Mouse (Mus musculus) retina, postnatal 7 days (tissue): Measurements from ENCODE around the gene Actr2.
"Not testable (repeated sequence)": the region's sequence is repeated elsewhere in the genome, so short reads cannot be mapped to it uniquely, and the experiment has no call there.

Experiments used
- DNase-seq: peaks from one replicate; pipeline ENCODE4 v3.0.0-alpha.2; 2012; ENCODE audit warnings: low read depth, low spot score

Gene Actr2

DNA sequence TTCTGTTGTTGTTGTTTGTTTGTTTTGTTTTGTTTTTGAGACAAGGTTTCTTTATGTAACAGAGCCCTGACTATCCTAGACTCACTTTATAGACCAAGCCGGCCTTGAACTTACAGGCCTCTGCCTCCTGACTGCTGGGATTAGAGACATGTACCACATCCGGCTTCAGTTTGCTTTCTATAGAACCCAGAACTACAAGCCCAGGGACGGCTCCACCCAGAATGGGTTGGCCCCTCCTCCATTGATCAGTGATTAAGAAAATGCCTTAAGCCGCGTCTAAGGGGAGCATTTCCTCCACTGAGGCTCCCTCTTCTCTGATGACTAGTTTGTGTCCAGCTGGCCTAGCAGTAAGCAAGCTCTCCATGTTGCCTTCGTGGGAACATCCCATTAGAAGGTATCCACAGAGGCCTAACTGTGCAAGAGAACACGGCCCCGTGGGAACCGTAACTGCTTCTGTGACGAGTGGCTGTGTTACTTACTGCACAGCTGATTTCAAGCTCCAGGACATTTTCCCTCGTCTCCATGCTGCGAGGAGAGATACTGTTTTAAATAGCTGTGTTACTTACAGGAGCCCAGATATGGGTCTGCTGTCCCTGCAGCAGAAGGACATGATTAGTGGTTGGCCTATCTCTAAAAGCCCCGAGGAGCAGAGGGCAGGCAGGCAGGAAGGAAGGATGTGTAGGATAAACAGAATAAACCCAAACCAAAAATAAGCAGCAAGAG lies 59.7 kb downstream of the Actr2 start:
- no peak for DNase-seq

DNA sequence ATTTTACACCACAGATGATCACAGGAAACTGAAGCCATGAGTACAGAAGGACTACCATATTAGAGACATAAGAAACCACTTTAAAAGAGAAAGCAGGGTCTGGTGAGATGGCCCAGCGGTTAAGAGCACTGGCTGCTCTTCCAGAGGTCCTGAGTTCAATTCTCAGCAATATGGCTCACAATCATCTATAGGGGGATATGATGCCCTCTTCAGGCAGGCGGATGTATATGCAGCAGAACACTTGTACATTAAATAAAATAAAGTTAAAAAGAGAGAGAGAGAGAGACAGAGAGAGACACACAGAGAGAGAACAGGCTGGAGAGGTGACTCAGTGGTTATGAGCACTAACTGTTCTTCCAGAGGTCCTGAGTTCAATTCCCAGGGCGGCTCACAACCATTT lies 67.1 kb downstream of the Actr2 start:
- DNase-seq, result no peak

DNA sequence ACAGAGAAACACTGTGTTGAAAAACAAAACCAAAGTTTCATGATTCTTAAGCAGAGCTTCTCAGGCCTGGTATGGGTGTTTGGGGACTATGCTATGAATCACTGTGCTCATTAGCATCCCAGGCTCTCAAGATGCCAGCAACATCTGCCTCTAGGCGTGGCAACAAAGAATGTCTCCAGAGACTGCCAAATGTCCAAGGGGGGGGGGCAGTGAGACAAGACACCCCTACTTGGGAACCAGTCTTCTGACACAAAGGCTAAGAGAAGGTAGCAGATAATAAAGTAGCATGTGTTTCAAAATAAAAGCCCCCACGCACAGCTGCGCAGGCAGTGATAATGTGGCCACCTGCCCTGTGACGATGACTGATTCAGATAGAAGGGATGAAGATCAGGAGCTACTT lies 69.5 kb downstream of the Actr2 start:
- DNase-seq, result no peak

DNA sequence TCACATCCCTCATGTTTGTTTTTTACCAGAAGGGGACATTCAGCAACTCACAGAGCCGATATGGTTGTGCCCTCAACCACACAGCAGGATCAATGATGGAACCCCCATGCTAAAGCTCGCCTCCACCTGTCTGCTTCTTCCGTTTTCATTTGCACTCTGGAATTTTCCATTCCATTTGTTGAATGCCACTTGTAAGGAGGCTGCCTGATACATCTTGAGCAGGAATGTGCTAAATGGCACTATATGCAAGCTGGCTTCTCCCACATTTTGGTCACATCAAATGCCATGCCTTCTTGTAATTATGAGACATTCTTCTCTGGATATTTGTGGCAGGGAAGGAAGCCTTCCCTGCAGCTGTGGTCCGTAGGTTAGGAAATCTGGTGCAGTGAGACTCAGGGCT lies 70.6 kb downstream of the Actr2 start:
- DNase-seq, result no peak

DNA sequence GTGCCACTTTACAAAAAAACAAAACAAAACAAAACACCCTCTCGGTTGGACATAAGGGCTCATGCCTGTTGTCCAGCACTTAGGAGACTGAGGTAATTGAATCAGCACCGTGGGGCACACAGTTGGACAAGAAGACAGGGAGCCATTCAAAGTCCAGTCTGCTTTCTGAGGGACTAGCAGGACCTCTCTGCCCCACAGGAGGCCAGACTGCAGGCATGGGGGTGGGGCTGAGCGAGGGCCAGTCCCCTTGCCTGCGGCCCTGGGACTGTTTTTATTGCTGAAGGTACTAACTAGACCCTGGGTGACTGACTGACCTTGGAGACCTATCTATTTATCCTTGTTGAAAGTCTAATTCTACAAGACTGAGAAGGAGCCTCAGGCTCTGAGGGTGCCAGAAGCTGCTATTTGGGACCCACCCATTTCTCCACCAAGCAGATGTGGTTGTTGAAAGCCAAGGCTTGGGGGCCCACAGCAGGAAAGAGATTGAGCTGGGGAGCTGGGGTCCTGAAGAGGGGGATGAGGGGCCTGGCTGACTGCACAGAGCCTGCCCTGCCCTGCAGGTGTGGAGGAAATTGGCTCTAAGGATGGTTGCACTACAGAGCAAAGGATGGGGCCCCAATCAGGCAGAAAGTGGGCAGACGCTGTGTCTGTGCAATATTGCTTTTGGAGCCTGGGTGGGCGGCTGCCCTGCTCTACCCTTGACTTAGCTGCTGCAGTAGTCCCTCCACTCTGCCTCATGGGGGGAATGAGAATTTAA lies 71.4 kb downstream of the Actr2 start:
- no peak for DNase-seq

DNA sequence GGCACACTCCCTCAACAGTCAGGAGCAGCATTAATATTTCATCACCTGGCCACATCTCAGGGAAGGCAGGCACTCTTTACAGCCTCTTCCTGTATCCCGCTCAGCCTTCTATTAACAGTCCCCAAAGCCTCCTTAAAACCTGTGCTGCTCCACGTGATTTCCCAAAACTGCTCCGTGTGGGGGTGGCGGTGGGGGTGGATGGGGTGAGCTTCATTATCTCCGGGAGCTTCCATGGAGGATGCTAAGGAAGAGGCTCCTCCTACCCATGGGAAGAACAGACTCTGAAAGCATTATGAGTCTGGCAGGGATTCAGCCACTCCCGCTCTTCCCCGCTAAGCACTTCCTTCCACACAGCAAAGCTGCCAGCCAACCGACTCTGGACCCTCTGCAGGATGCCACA lies 74.0 kb downstream of the Actr2 start:
- DNase-seq, result no peak

DNA sequence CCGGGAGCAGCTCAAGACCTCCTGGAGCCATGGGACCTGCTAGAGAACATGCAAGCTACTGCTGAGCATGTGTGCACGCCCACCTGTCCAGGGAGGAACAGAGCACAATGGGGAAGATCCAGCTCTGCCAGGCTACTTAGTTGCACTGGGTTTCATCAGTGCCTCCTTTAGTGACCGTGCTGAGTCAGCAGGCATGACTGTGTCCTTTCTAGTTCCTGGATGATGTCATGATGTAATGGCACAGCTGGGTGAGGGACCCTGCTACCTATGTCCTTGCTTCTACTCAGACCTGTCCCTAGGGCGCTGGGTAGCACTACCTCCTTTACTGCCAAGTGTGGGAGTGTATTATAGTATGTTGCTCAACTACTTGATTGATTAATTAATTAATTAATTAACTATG lies 75.0 kb downstream of the Actr2 start:
- no peak for DNase-seq

DNA sequence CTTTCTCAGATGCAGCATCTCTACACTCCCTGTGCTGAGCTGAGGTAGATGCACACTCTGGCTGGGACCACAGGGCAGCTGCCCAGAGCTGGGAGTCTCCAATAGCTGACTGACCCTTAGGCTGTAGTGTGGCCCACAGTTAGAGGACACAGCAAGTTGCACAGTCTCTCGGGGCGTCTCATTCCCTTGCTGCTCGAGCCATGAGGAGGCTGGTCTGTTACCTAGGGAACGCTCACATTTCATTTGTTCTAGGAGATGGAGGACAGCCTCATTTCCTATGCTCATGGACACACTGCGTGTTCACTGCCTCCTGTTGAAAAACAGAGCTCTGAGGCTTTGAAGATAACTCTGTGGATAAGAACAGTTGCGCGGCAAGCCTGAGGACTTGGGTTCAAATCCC lies 76.7 kb downstream of the Actr2 start:
- no peak for DNase-seq

DNA sequence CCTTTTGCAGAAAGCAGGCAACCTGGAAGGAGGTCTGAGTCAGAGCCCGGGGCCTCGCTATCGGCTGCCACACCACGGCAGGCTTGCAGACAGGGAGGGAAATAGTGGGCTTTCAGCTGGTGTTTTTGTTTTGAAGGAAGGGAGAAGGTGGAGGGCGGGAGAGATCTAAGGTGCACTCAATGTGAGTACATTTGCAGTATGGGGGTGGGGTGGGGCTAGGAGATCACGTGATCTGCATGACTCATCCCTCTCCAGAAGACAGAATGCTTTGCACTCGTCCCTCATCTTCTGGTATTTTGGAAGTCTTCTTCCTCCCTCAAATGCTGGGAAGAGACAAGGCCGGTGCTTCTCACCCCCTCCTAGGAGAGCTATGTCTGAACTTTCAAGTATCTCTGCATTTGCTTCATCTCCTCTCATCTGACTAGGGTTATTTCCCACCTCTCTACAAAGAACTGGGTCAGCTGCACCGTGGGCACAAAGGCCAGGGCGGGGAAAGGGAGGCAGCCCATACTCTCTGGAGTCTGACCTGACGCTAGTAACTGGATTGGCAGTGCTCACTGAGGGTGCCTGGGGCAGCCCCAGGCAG lies 77.3 kb downstream of the Actr2 start:
- DNase-seq, result no peak

DNA sequence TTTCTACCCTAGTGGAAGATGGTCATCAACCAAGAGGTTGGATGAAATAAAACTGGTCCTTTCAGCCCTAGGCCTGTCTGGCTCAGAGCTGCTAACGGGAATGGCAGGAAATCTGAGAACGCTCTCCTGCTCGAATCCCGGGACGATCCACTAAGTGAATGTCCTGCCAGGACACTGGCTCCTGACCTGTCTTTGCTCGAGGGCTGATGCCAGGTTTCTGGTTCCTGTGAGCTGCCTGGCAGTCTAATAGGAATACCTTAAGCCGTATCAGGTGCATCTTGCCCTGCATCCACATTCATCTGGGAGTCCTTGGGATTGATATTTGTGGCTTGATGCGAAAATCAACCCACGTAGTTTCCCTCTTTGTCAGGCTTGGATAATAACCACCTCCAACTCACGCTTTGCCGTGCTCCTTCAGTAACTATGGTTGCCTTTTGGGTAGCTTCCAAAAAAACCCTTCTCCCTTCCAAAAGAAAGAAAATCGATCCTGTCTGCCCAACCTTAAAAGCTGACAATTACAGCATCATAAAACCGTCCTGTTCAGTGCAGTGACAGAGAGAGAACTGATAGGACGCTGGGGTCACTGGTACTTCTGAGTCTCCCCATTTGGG lies 78.3 kb downstream of the Actr2 start:
- no peak for DNase-seq

DNA sequence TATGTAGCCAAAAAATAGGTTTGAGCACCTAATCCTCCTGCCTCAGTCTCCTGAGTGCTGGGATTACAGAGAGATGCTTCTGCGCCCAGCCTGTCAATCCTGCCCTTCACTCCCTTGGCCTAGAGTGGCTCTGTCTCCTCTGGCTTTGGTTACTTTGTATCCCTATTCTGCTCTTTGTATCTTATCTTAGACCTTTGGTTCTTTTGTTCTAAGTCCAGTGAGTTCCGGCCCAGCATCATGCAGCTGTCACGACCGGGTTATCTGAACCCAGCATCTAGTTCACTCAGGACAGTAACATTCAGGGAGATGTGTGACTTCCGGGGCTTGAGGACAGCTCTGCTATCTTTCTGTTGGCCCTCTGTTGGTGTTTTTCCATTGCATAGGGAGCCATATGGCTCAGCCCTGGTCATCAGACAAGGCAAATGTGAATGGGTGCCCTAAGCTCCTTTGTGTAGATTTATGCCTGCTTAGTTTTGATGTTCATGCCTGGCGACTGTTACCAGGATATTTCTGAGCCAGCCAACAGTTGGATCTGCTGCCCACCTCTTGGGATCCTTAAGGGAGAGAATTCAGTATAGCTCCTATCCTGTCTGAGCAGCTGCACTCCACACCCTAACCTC lies 79.1 kb downstream of the Actr2 start:
- no peak for DNase-seq

DNA sequence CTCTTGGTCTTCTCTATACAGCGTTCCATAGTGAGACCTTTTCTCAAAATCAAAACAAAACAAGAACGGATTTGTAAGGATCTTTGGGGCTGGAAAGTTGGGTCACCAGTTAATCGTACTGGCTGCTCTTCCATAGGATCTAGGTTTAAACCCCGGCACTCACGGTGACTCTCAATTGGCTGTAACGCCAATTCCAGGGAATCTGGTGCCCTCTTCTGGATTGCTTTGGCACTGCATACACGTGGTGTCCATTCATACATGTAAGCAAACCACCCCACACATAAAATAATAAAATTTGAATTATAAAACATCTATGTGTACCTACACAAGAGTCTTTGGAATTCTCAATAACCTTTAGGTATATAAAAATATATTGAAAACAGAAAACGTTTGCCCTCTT lies 81.2 kb downstream of the Actr2 start:
- DNase-seq, result no peak

DNA sequence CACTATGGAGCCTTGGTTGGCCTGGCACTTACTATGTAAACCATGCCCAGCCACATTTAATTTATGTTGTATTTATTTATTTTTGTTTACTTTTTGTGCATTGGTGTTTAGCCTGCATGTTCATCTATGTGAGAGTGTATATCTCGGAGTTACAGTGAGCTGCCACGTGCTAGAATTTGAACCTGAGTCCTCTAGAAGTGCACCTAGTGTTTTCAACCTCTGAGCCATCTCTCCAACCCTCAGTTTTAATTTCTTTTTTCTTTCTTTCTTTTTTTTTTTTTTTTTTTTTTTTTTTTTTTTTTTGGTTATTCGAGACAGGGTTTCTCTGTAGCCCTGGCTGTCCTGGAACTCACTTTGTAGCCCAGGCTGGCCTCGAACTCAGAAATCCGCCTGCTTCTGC lies 81.7 kb downstream of the Actr2 start:
- not testable (repeated sequence) for DNase-seq

DNA sequence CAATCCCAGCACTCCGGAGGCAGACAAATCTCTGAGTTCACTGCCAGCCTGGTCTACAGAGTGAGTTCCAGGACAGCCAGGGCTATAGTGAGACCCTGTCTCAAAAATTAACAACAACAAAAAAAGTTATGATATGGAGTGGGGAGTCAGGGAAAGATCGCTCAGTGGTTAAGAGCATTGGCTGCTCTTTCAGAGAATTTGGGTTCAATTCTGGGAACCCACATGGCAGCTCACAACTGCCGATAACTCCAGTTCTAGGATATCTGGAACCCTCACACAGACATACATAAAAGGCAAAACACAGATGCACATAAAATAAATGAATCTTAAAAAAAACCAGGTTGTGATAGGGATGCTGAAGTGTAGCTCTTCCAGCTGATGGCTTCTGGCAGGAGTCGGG lies 83.7 kb downstream of the Actr2 start:
- no peak for DNase-seq

DNA sequence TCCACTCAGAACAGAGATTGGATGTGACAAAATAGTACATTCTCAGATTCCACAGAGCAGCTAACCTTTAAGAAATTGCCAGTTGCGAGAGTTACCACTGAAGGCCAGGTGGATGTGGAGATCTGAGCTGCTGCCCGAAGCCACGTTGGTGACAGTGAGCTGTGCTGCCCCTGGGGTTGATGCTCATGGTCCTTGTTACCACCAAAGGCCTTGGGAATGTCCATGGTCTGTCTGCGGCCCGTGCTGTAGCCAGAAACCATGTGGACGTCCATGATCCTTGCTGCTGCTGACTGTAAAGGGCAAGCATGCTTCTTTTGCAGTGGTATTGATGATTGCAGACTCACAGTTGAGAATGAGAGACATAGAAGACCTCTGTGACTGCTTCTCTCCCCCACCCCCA lies 84.3 kb downstream of the Actr2 start:
- DNase-seq, result no peak

DNA sequence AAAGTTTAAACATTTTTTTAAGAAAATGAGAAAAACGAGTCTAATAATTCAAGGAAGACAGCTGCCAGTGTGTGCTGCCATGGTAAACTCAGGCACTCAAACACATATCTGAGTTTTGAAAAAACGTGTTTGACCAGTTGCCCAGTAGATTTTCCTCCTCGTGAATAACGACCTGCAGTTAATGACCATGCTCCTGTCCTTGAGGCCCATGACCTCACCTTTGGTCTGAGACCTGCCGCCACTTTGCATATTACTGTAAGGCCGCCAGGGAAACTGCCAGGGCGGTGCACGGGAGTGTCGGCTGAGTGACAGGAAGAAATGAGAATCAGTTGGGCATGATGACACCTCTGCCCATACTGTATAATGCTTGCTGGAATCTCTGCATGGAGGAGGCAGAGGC lies 85.0 kb downstream of the Actr2 start:
- DNase-seq, result no peak

DNA sequence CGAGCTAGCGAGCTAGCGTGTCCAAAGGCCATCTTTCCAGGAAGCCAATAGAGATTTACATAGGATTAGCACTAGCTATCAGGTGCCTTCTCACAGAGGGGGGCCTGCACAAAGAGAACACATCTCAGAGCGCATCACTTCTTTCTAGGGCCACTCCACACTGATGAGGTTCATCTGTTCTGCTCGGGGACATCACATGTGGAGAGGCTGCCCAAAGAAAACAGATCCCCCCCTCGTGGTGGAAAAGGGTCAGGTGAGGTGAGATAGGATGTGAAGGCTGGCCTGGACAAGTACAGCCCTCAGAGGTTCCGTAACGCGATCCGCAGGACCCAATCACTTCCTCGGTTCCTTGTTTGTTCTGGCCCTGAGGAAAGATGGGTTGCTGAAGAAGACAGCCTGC lies 86.8 kb downstream of the Actr2 start:
- DNase-seq, result no peak

DNA sequence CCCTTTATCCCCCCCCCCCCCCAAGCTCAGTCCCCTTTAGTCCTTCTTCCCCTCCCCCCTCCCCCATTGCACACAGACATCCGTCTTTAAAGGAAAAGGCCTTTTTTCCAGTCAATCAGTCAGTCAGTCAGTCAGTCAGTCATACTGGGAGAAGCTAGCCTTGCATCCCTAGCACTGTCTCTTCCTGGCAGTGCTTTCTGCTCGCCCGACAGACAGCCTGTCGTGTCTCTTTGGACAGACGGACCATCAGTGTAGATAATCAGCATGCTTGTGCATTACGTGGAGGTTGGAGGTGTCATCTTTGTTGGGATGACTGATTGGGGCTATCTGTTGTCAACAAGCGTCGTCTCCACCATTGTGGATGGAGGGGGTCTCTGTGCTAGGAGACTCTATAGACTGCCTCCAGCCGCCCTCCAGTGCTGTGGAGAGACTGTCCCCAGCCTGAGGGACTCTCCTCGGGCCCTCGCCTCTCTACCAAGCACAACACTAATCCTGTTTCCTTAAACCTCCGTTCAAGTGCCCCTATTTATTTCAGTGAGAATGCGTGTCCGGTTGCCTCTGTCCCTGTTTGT lies 89.7 kb downstream of the Actr2 start:
- no peak for DNase-seq

DNA sequence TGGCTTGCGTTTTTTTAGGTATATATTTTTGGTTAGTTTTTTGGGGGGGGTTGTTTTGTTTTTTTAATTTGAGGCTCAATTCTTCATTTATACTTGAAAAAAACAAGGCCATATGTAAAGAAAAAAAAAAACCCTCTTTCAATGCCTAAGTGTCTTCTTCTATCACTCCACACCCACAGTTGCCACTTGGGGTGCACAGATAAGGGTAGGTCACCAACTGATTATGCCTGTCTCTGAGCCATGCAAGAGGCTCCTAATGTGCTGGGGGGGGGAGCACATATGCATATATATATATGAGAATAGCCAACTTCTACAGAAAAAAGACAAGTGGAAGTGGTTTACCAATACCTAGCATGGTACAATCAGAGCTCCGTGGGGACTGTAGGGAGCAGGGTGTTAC lies 90.3 kb downstream of the Actr2 start:
- DNase-seq, result no peak

DNA sequence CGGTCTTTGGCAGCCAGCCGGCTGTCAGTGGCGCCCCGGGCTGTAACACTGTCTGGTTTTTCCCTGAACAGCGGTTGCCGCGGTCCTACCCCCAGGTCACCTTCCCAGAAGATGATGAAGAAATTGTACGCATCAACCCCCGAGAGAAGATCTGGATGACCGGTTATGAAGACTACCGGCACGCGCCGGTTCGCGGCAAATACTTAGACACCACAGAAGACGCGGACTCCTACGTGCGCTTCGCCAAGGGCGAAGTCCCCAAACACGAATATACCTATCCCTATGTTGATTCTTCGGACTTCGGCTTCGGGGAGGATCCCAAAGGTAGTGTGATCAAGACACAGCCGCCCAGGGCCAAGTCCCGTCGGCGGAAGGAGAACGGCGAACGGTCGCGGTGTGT lies 92.0 kb downstream of the Actr2 start:
- no peak for DNase-seq

DNA sequence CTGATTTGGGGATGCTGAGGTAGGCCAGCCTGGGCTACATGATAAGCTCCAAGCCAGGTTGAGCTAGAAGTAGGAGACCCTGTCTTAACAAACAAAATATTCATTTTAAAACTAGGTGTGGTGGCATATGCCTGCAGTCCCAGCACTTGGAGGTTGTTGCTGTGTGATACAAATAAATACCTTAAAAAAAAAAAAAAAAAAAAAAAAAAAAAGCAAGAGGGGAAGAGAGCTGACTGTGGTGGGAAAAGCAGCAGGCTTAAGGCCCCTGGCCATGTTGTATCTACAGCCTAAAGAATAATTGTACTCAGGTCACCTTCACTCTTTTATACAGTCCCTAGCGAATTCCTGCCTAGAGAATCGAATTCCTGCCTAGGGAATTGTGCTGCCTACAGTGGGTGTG lies 93.8 kb downstream of the Actr2 start:
- DNase-seq, result no peak

DNA sequence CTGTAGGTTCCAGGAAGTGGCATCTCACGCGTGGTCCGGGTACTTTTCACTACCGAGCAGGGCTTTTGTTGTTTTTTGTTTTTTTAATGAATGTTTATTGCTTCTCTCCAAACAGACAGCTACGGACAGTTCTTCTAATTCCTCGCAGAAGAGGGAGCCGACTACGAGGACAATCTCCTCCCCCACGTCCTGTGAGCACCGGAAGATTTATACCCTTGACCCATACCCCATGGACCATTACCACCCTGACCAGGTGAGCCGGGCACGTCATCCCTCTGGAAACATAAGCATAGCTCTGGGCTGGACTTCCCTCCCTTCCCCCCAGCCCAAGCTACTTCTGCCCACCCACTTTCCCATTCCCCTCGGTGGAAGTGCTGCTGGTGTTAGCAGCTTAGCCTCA lies 94.8 kb downstream of the Actr2 start:
- no peak for DNase-seq
